Comparison of ENCODE assay signal across 27 mouse cellular contexts in the genomic region with DNA sequence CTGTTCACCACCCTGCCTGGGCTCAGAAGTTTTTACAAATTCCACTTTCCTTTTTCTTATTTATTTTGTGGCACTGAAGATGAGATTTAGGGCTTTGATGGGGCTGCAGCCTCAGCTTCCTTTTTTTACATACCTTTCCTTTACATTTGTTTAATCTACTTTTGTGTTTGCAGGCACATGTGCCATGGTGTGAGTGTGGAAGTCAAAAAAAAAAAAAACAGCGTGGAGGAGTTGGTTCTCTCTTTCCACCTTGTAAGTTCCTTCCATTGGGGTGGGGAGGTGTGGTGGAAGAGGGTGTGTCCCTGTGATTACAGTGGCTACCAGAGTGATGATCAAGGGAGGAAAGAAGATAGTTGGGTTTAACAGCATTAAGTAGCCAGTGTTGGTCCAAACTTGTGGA. TPM values are rescaled to one million over a fixed set of nuclear protein-coding genes. Genes with fewer than 3 reads are reported as not detected.
A peak's percentile ranks its signal among the peaks of the same experiment; 100 is the strongest.
DNase-seq lines count a peak whose midpoint lies in the region; ATAC-seq and TF ChIP-seq lines count a peak whose summit lies in the region.
"Had no signal": no experiment of that assay in that cellular context is flagged by ENCODE, and none has a peak within 500 bp of the region (broad histone marks: within the 10 kb centered on the region; RNA-seq: fewer than 3 reads in every experiment).

No protein-coding gene starts in this region.

- no peaks in the 10 kb centered on the region for H3K27me3 ChIP-seq in CH12.LX (replicated peaks)
- H3K27me3 ChIP-seq: embryonic facial prominence, embryonic 13.5 days; embryonic facial prominence, embryonic 15.5 days; forebrain, embryonic 12.5 days; Patski had no signal

- no peaks in the 10 kb centered on the region for H3K9me3 ChIP-seq in CH12.LX (replicated peaks; ENCODE audit: low read length)
- H3K9me3 ChIP-seq: embryonic facial prominence, embryonic 13.5 days; embryonic facial prominence, embryonic 15.5 days; forebrain, embryonic 10.5 days; forebrain, embryonic 12.5 days had no signal

- no peak overlapping the region for H3K4me3 ChIP-seq in CH12.LX (replicated peaks in 1 of 3; ENCODE audit: low read depth in 2 of 3, low read length in 2 of 3, poor library complexity in 1 of 3)
- H3K4me3 ChIP-seq: embryonic facial prominence, embryonic 13.5 days; embryonic facial prominence, embryonic 15.5 days; erythroblast, embryonic 14.5 days; forebrain, embryonic 10.5 days; forebrain, embryonic 12.5 days had no signal

- dilution Hi-C loops in CH12.LX (cut with MboI; ENCODE audit: extremely low pct_ligation_motif_present, extremely low pct_unique_long_range_greater_than_20kb, low sequenced_read_pairs): no loop called here

- in situ Hi-C loops in CH12.LX (cut with MboI; ENCODE audit: low pct_ligation_motif_present, low pct_unique_long_range_greater_than_20kb, low sequenced_read_pairs): loop anchor here (10.0 kb wide), 1 partner anchor 111 kb away; no protein-coding TSS in a partner anchor

- TF ChIP-seq EP300 in CH12.LX (IDR thresholded peaks at IDR 0.05; ENCODE audit: low read length): no peak

- no peak for DNase-seq in CH12.LX (ENCODE audit: extremely low read depth)
- peak; percentile 15 for DNase-seq in MEL-GATA-1-ER (ENCODE audit: extremely low read depth, low read depth)
- no peak for DNase-seq in adrenal gland, postnatal 4 days (ENCODE audit: low spot score in 2 of 2)
- no peak for DNase-seq in ovary, adult 18-20 months (ENCODE audit: low spot score)
- DNase-seq: adrenal gland, adult 8-10 months; adrenal gland, postnatal 14 days; adrenal gland, postnatal 36 days; B cell, adult 2 months; cerebellum, adult 11 months; cerebellum, adult 18-20 months; cerebellum, adult 8-10 months; cerebellum, adult 9-11 months; cerebellum, postnatal 14 days; cerebellum, postnatal 36 days; embryo, embryonic 11 days had no signal

- no peak for TF ChIP-seq POLR2A in CH12.LX (IDR thresholded peaks at IDR 0.05; ENCODE audit: low read depth, low read length)

- H3K27ac ChIP-seq in CH12.LX (ENCODE audit: insufficient read depth, low read depth): no peak overlapping the region
- H3K27ac ChIP-seq: embryonic facial prominence, embryonic 13.5 days; embryonic facial prominence, embryonic 15.5 days; forebrain, embryonic 12.5 days had no signal

- H3K4me1 ChIP-seq in CH12.LX (ENCODE audit: control insufficient read depth in 1 of 2, insufficient read depth in 2 of 2): peaks cover 11 to 36% of the 10 kb centered on the region in 2 experiments

- no peaks in the 10 kb centered on the region for H3K79me2 ChIP-seq in CH12.LX (replicated peaks; ENCODE audit: control insufficient read depth, extremely low read depth, insufficient read depth, poor library complexity, severe bottlenecking)

- no peak for TF ChIP-seq RAD21 in CH12.LX (IDR thresholded peaks at IDR 0.05; ENCODE audit: low read depth, low read length)

- TF ChIP-seq CTCF in CH12.LX (conservative IDR thresholded peaks at IDR 0.05 in 1 of 2, IDR thresholded peaks at IDR 0.05 in 1 of 2; ENCODE audit: low read depth in 2 of 2, low read length in 2 of 2): no peak

- ATAC-seq in megakaryocyte, adult 5-6 weeks (ENCODE audit: poor library complexity, severe bottlenecking): peak; percentile 25; the same call in 1 of the 2 replicates
- ATAC-seq: activated CD4-positive, CD25-positive, alpha-beta regulatory T cell, adult 4 months; forebrain, embryonic 14.5 days; forebrain, embryonic 16.5 days; Patski had no signal

- no peak overlapping the region for H3K4me2 ChIP-seq in CH12.LX (ENCODE audit: insufficient read depth, low read depth, poor library complexity, severe bottlenecking)
- H3K4me2 ChIP-seq: embryonic facial prominence, embryonic 13.5 days; embryonic facial prominence, embryonic 15.5 days; forebrain, embryonic 12.5 days had no signal

- H3K36me3 ChIP-seq in CH12.LX (replicated peaks in 1 of 2; ENCODE audit: control insufficient read depth in 1 of 2, insufficient read depth in 1 of 2, low read length in 1 of 2): no peaks in the 10 kb centered on the region
- H3K36me3 ChIP-seq: embryonic facial prominence, embryonic 13.5 days; embryonic facial prominence, embryonic 15.5 days; forebrain, embryonic 10.5 days; forebrain, embryonic 12.5 days had no signal

- no peak overlapping the region for H3K9ac ChIP-seq in CH12.LX (ENCODE audit: insufficient read depth, low read depth)
- H3K9ac ChIP-seq: embryonic facial prominence, embryonic 13.5 days; embryonic facial prominence, embryonic 15.5 days; forebrain, embryonic 12.5 days had no signal

TF ChIP-seq in CH12.LX, 34 proteins besides CTCF, POLR2A, EP300 and RAD21:
- TF ChIP-seq USF1 (IDR thresholded peaks at IDR 0.05; ENCODE audit: low read depth, low read length) (no peak), ZC3H11A (IDR thresholded peaks at IDR 0.05; ENCODE audit: low read depth, low read length) (no peak), ZNF384 (IDR thresholded peaks at IDR 0.05; ENCODE audit: low read depth, low read length) (peak; percentile 36), MXI1 (IDR thresholded peaks at IDR 0.05; ENCODE audit: low read depth, low read length) (no peak)

RNA-seq across cellular contexts. Expression of gene Poc1a, which starts 5.1 kb away (rescaled TPM):
- total RNA-seq in CH12.LX (2012; rRNA removed): 42.7 and 46.7 TPM in 2 replicates
- total RNA-seq in CH12.LX (2014; rRNA removed): 24.2 and 24.5 TPM in 2 replicates
- 31.9 and 39.8 TPM in 2 replicates for polyA plus RNA-seq in CH12.LX (2012; ENCODE audit: insufficient read length, low read depth)
- 26.7 and 37.1 TPM in 2 replicates for total RNA-seq in megakaryocyte, adult 5-6 weeks (2015)
- total RNA-seq in megakaryocyte, adult 5-6 weeks (2017): 15.7 and 23.1 TPM in 2 replicates
- total RNA-seq in adrenal gland, postnatal 4 days (2021): 10 to 100 TPM; 11.3 to 11.6 TPM

RNA-seq across cellular contexts. Expression of gene Alas1, which starts 27.4 kb away (rescaled TPM):
- total RNA-seq in CH12.LX (2012; rRNA removed): 65.1 and 71.9 TPM in 2 replicates
- total RNA-seq in CH12.LX (2014; rRNA removed): 93.1 and 105 TPM in 2 replicates
- polyA plus RNA-seq in CH12.LX (2012; ENCODE audit: insufficient read length, low read depth): 68.2 and 69.6 TPM in 2 replicates
- 84.6 and 91.1 TPM in 2 replicates for total RNA-seq in megakaryocyte, adult 5-6 weeks (2015)
- 110 and 116 TPM in 2 replicates for total RNA-seq in megakaryocyte, adult 5-6 weeks (2017)
- 100 to 1,000 TPM; 676 to 715 TPM for total RNA-seq in adrenal gland, postnatal 4 days (2021)

RNA-seq across cellular contexts. Expression of gene Tlr9, which starts 53.4 kb away (rescaled TPM):
- 1.4 and 1.5 TPM in 2 replicates for total RNA-seq in CH12.LX (2012; rRNA removed)
- total RNA-seq in CH12.LX (2014; rRNA removed): 0.54 and 1.0 TPM in 2 replicates
- polyA plus RNA-seq in CH12.LX (2012; ENCODE audit: insufficient read length, low read depth): 9.9 and 12.5 TPM in 2 replicates
- 47.5 and 51.3 TPM in 2 replicates for total RNA-seq in megakaryocyte, adult 5-6 weeks (2015)
- 7.4 and 10.9 TPM in 2 replicates for total RNA-seq in megakaryocyte, adult 5-6 weeks (2017)
- total RNA-seq in adrenal gland, postnatal 4 days (2021): 1 to 10 TPM; 1.4 to 1.6 TPM
- polyA plus RNA-seq: CD4-positive, CD25-positive, alpha-beta regulatory T cell, adult 4 months; embryonic facial prominence, embryonic 11.5 days; embryonic facial prominence, embryonic 13.5 days; forebrain, embryonic 10.5 days; forebrain, embryonic 12.5 days; forebrain, embryonic 14.5 days; forebrain, embryonic 16.5 days had no signal

Comparison
In these comparisons a context has a peak if more than half of its experiments do, and no peak if none do; other contexts are left out.
1. RNA of gene Alas1, which starts 27.4 kb away (total RNA-seq): 676 to 715 TPM in adrenal gland, postnatal 4 days; 84.6 to 116 TPM in megakaryocyte, adult 5-6 weeks and 65.1 to 105 TPM in CH12.LX; every median in the first group is over 4 times any median in the second.